Mouse (Mus musculus) thymus, adult 18-20 months (tissue): ENCODE results near the gene Slc11a1.
"Not testable (repeated sequence)": the region's sequence is repeated elsewhere in the genome, so short reads cannot be mapped to it uniquely, and the experiment has no call there.

ENCODE experiments used
- DNase-seq, 2 experiments: peaks; one replicate each; pipeline ENCODE4 v3.0.0; 2022; ENCODE audit warnings: mixed read lengths in 2 of 2

Gene Slc11a1

GRCm38 (mm10) chr1:74374980-74375379 lies at the start of gene Slc11a1:
Gene Slc11a1, plus strand, starts transcription at chr1:74375195.
- no peak for DNase-seq

GRCm38 (mm10) chr1:74326916-74327315 lies 48.1 kb upstream of the Slc11a1 start:
- DNase-seq: not testable (repeated sequence)

GRCm38 (mm10) chr1:74329899-74330431 lies 45.0 kb upstream of the Slc11a1 start:
- no peak for DNase-seq

DNA sequence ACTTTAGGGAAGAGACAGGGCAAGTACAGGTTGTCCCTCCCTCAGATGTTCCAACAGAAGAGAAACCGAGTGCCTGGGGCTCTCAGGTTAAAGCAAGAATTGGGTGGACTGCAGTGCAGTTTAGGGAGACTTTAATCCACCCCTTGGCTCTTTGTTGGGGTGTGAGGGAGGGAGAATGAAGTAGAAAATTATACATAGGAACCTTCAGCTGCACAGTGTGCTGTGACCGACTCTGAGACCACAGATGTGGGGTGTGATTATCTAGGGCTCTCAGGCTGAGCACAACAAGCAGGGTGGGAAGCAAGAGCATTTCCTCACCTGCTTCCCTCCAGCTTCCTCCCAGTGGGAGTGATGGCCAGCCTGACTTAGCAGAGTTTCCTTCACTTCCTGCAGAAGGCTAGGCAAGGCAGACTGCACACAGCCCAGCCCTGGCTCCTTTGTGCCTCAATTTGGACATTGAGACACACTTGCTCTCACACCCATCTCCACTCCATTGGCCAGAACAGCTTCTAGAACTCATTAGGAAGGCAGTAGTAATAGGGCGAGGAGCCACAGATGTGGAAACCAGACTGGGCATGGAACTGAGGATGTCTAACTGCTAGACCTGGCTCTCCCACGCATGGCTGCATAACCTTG lies 43.8 kb upstream of the Slc11a1 start:
- no peak for DNase-seq

- DNase-seq: peak; percentile 93 to 95
Observed at GRCm38 (mm10) chr1:74332241-74332763, 42.7 kb upstream of the Slc11a1 start.

- DNase-seq: no peak
Observed at GRCm38 (mm10) chr1:74332930-74333329, 42.1 kb upstream of the Slc11a1 start.

GRCm38 (mm10) chr1:74334607-74335006 lies 40.4 kb upstream of the Slc11a1 start:
- no peak for DNase-seq

- DNase-seq: no peak
Observed at GRCm38 (mm10) chr1:74335033-74335432, 40.0 kb upstream of the Slc11a1 start.

- no peak for DNase-seq
Observed at GRCm38 (mm10) chr1:74335436-74336170, 39.4 kb upstream of the Slc11a1 start.

GRCm38 (mm10) chr1:74337241-74337771 lies 37.7 kb upstream of the Slc11a1 start:
- DNase-seq: no peak

DNA sequence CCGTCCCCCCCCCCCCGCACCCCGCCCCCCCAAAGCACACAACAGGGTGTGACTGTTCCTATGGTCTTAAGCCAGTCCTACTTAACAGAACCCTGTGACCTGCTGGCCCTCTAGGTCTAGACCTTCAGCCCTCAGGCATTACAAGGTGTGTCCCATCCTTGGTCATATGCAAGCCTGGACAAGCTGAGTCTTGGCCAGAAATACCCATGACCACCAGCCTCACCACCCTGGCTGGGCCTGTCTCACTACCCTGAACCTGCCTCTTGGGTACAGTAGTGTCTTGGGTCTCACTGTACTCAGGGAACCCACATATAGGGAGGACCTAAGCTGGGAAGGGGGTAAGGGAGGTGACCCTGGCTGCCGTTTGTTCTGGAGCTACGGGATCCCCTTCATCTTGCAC lies 37.0 kb upstream of the Slc11a1 start:
- no peak for DNase-seq

DNA sequence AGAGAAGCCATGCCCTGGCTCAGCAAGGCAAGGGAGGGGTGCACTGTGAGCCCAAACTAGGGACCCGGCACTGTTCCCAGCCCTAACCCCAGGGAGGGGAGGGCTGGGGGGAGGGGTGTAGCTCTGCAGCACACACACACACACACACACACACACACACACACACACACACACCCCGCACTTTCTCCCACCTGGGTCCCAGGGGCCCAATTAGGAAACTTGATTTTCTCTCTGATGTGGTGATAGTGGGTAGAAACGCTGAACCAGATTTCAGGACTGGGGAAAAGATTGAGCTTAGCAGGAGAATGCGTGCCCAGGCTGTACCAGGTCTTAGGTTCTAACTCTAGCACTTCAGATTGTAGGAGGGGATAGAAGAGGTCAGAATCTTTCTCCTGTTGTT lies 36.4 kb upstream of the Slc11a1 start:
- DNase-seq: no peak

DNA sequence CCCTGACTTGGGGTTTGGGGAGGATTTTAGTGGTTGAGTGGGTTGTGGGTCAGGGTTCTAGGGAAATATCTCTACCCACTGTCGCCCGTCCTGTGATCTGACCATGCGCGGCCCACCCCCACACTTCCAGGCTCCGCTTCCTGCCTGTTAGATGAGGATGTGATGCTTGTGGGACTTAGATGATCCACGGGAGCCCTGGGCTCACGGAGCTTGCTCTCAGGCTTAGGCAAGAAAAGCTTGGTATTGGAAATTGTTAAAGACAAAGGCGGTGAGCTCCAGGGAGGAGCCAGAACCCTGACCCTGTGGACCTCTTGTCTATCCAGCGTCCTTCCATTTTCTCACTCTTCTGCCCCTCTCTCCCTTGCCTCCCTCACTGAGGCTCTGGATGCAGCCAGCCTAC lies 35.1 kb upstream of the Slc11a1 start:
- DNase-seq: no peak

DNA sequence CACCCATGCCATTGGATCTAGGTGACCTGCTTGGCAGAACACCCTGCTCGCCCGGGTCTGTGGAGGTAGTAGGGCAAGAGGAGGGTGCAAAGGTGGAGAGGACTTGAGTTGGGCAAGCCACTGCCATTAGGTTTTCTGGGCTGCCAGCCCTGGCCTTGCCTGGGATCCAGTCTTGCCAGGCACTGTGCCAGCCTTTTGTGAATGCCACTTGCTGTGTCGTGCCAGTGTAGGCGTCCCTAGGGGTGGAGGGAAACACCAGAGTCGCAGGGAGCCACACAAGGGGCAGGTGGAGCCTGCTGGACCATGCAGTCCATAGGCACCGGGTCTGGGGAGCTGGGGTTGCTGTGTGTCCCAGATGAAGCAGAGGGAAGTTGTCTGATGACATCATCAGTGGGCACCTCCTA lies 34.6 kb upstream of the Slc11a1 start:
- no peak for DNase-seq

GRCm38 (mm10) chr1:74340992-74341391 lies 34.0 kb upstream of the Slc11a1 start:
- not testable (repeated sequence) for DNase-seq

DNA sequence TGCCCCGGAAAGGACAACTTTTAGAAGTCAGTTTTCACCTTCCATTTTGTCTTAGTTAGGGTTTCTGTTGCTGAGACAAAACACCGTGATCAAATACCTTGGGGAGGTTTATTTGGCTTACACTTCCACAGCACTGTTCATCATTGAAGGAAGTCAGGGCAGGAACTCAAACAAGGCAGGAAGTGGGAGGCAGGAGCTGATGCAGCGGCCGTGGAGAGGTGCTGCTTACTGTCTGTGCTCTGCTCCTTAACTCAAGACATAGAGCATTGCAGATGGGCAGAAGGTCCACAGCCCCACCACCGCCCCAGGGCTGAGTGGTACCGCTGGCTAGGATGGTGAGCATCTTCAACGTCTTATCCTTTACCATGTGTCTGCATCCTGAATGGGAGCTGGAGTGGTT lies 33.1 kb upstream of the Slc11a1 start:
- no peak for DNase-seq

GRCm38 (mm10) chr1:74342308-74342707 lies 32.7 kb upstream of the Slc11a1 start:
- DNase-seq: no peak

DNA sequence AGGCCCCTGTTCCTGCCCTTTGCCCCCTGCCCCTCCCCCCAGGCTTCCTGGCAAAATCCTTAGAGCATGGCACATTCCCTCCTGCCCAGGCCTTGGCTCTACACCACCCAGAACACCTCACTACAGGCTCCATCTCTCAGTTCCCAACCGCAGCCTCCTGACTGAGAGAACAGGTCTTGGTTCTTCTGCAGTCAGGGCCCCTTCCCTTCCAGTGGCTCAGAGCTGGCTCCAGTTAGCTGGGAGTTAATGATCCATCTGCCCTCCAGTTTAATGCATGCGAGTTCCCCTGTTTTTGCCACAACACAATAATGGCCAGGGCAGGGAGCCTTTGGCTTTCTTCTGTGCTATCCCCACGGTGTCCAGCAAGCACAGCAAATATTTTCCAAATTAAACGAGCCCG lies 31.8 kb upstream of the Slc11a1 start:
- DNase-seq: no peak

DNA sequence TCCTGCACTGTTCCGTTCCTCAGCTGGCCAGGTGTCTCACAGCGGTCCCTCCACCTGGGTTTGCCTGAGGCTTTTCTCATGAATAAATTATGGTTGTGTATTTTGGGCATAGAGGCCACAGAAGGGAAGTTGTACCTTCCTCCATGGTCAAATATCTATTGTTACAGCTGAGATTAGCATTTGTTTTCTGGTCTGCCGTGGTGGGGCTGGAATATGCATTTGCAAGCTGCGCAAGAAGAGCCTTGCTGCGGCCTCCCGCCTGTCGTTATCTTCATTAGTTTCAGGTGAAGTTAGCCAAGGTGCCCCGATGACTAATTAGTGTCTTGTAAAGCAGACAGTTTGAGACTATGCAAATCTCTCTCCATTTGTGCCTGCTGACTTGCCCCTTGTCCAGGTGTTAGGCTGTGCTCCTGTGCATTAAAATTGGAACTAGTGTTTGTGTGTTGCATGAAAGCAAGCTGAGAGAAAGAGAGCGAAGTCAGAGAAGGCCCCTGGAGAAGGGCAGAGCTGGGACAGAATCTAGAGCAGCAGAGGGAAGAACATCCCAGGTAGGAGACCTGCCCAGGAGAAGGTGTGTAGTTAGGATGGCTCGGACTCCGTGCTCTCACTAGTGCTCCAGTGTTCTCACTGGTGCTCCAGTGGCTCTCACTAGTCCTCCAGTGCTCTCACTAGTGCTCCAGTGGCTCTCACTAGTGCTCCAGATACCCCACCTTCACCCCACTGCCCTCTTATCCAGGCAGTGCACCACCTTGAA lies 30.7 kb upstream of the Slc11a1 start:
- no peak for DNase-seq

DNA sequence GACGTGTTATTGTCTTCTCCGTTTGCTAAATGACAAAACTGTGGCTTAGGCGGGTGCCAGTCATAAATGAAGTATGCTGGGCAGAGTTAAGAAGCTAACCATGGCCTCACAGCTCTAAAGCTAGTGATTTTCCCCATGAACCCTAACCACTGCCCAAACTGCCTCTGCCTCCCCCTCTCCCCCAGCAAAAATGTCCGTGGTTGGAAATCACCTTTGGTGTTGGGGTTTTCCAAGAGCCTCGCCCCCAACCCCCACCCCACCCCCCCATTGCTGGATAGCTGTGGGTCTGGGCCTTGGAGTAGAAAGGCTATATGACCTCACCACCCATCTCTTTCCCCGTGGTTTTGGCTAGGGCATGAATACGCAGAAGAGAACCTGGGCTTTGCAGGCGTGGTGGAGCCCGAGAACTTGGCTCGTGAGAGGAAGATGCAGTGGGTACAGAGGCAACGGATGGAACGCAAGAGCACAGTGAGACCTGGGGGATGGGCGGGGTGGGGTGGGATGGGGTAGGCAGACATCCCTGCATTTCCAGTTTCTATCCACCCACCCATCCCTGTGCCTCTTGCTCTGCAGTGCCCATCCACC lies 23.7 kb upstream of the Slc11a1 start:
- DNase-seq: no peak

GRCm38 (mm10) chr1:74352532-74353096 lies 22.4 kb upstream of the Slc11a1 start:
- DNase-seq: no peak
